Comparison of ENCODE assay signal across 8 mouse cellular contexts in the genomic region with DNA sequence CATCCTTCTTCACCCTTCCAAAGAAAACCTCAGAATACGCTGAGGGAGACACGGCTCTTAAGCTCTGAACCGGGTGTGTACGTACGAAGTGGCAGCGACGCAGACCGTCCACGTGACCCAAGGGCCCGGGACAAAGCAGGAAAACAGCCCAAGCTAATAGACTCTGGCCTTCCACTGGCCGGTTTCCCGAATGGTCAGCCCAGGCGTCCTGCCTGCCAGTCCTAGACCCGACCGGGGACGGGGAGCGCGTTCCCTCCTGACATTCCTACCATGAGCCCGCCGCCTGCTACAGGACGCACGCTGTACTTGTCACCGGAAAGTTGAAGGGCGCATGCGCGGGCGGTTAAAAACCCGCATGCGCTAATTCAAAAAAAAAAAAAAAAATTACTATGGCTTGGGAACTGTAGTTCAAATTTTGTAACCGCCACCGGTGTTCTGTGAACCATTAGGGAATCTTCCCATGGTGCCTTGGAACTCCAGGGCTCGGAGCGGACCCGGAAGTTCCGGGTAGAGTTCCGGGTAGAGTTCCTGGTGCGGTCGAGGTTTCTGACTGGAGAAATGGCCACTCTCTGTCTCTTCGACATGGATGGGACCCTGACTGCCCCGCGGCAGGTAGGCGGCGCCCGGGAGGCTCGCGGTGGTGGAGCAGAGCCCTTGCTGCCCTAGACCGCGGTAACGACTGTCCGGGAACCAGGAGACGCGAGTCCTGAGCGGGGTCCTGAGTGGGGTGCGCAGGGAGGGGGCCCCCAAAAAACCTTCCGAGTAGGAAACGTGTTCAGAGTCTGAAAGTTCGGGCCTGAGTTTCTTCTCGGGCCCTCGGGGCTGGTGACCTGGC. TPM values are rescaled to one million over a fixed set of nuclear protein-coding genes. Genes with fewer than 3 reads are reported as not detected.
DNase-seq lines count a peak whose midpoint lies in the region; ATAC-seq and TF ChIP-seq lines count a peak whose summit lies in the region.

TSS of gene Pmm2 (plus strand) at position 458 of the 835 bp plus-strand sequence.
TSS of gene Tmem186 (minus strand) at position 496 of the 835 bp plus-strand sequence.

- in situ Hi-C loops in CH12.LX (cut with MboI; ENCODE audit: low pct_ligation_motif_present, low pct_unique_long_range_greater_than_20kb, low sequenced_read_pairs) = no loop called here

- peak within 1 kb of the TSS; percentile 81 for H3K27ac ChIP-seq in CH12.LX (ENCODE audit: insufficient read depth, low read depth)
- H3K27ac ChIP-seq in forebrain, embryonic 11.5 days (ENCODE audit: low read depth, low read length) = peak within 1 kb of the TSS; percentile 71
- peak within 1 kb of the TSS; percentile 93 for H3K27ac ChIP-seq in heart, embryonic 16.5 days (ENCODE audit: low read length)
- H3K27ac ChIP-seq in liver, embryonic 15.5 days (replicated peaks) = peak within 1 kb of the TSS; percentile 95
- H3K27ac ChIP-seq in neural tube, embryonic 12.5 days = peak within 1 kb of the TSS; percentile 58

- dilution Hi-C loops in CH12.LX (cut with MboI; ENCODE audit: extremely low pct_ligation_motif_present, extremely low pct_unique_long_range_greater_than_20kb, low sequenced_read_pairs) = no loop called here

- H3K4me3 ChIP-seq in CH12.LX (replicated peaks in 1 of 3; ENCODE audit: low read depth in 2 of 3, low read length in 2 of 3, poor library complexity in 1 of 3) = peak within 1 kb of the TSS; percentile 76 to 85 (median 83)
- peak within 1 kb of the TSS; percentile 65 for H3K4me3 ChIP-seq in forebrain, embryonic 11.5 days (ENCODE audit: low read depth, low read length)
- peak within 1 kb of the TSS; percentile 90 for H3K4me3 ChIP-seq in heart, embryonic 16.5 days (ENCODE audit: low read length)
- peak within 1 kb of the TSS; percentile 76 for H3K4me3 ChIP-seq in liver, embryonic 15.5 days (replicated peaks)
- peak within 1 kb of the TSS; percentile 60 for H3K4me3 ChIP-seq in neural tube, embryonic 12.5 days

- peaks cover 31 to 69% of the 10 kb centered on the region in 2 experiments for H3K36me3 ChIP-seq in CH12.LX (replicated peaks in 1 of 2; ENCODE audit: control insufficient read depth in 1 of 2, insufficient read depth in 1 of 2, low read length in 1 of 2)
- H3K36me3 ChIP-seq in forebrain, embryonic 11.5 days (ENCODE audit: control insufficient read depth, insufficient read depth, low read length) = no peaks in the 10 kb centered on the region; the same call in 1 of the 2 replicates
- H3K36me3 ChIP-seq in heart, embryonic 16.5 days (ENCODE audit: control insufficient read depth, insufficient read depth) = peaks cover 15% of the 10 kb centered on the region
- peaks cover 43% of the 10 kb centered on the region for H3K36me3 ChIP-seq in liver, embryonic 15.5 days (replicated peaks)
- peaks cover 13% of the 10 kb centered on the region for H3K36me3 ChIP-seq in neural tube, embryonic 12.5 days

- peak; percentile 84 for TF ChIP-seq POLR2A in CH12.LX (IDR thresholded peaks at IDR 0.05; ENCODE audit: low read depth, low read length)

- peak within 1 kb of the TSS; percentile 93 for H3K9ac ChIP-seq in CH12.LX (ENCODE audit: insufficient read depth, low read depth)
- peak within 1 kb of the TSS; percentile 88 for H3K9ac ChIP-seq in forebrain, embryonic 11.5 days (ENCODE audit: low read length)
- H3K9ac ChIP-seq in heart, embryonic 16.5 days (ENCODE audit: low read length) = peak within 1 kb of the TSS; percentile 91
- peak within 1 kb of the TSS; percentile 86 for H3K9ac ChIP-seq in liver, embryonic 15.5 days
- H3K9ac ChIP-seq in neural tube, embryonic 12.5 days = peak within 1 kb of the TSS; percentile 67

- peaks cover 55% of the 10 kb centered on the region for H3K79me2 ChIP-seq in CH12.LX (replicated peaks; ENCODE audit: control insufficient read depth, extremely low read depth, insufficient read depth, poor library complexity, severe bottlenecking)

- DNase-seq in CH12.LX (ENCODE audit: extremely low read depth) = peak; percentile 95
- peak; percentile 84 for DNase-seq in c-Kit-positive CD71-positive TER-119-negative erythroid progenitor cells, embryonic 14.5 days (ENCODE audit: low read depth)
- peak; percentile 89 for DNase-seq in forebrain, embryonic 11.5 days (ENCODE audit: low spot score)
- peak; percentile 89 to 93 for DNase-seq in kidney, postnatal 36 days
- peak; percentile 97 for DNase-seq in telencephalon, adult 2 months (ENCODE audit: low read depth, low spot score)

- TF ChIP-seq EP300 in CH12.LX (IDR thresholded peaks at IDR 0.05; ENCODE audit: low read length) = no peak

- TF ChIP-seq RAD21 in CH12.LX (IDR thresholded peaks at IDR 0.05; ENCODE audit: low read depth, low read length) = no peak

- no peaks in the 10 kb centered on the region for H3K27me3 ChIP-seq in CH12.LX (replicated peaks)
- no peaks in the 10 kb centered on the region for H3K27me3 ChIP-seq in forebrain, embryonic 11.5 days (ENCODE audit: control insufficient read depth, insufficient read depth, low read length)
- H3K27me3 ChIP-seq in heart, embryonic 16.5 days (ENCODE audit: control insufficient read depth, insufficient read depth, low read length) = no peaks in the 10 kb centered on the region
- no peaks in the 10 kb centered on the region for H3K27me3 ChIP-seq in liver, embryonic 15.5 days
- no peaks in the 10 kb centered on the region for H3K27me3 ChIP-seq in neural tube, embryonic 12.5 days (replicated peaks)

- no peaks in the 10 kb centered on the region for H3K9me3 ChIP-seq in CH12.LX (replicated peaks; ENCODE audit: low read length)
- no peaks in the 10 kb centered on the region for H3K9me3 ChIP-seq in forebrain, embryonic 11.5 days (ENCODE audit: control insufficient read depth, low read length)
- H3K9me3 ChIP-seq in heart, embryonic 16.5 days (replicated peaks; ENCODE audit: control insufficient read depth, low read length) = no peaks in the 10 kb centered on the region
- no peaks in the 10 kb centered on the region for H3K9me3 ChIP-seq in liver, embryonic 15.5 days (replicated peaks)
- H3K9me3 ChIP-seq in neural tube, embryonic 12.5 days = no peaks in the 10 kb centered on the region

- peak in 1 of 2 experiments; percentile 13; a peak in 1 of 4 replicates for TF ChIP-seq CTCF in CH12.LX (conservative IDR thresholded peaks at IDR 0.05 in 1 of 2, IDR thresholded peaks at IDR 0.05 in 1 of 2; ENCODE audit: low read depth in 2 of 2, low read length in 2 of 2)

- H3K4me1 ChIP-seq in CH12.LX (ENCODE audit: control insufficient read depth in 1 of 2, insufficient read depth in 2 of 2) = peaks cover 10 to 46% of the 10 kb centered on the region in 2 experiments
- H3K4me1 ChIP-seq in forebrain, embryonic 11.5 days (replicated peaks; ENCODE audit: control insufficient read depth, insufficient read depth, low read length) = peaks cover 11% of the 10 kb centered on the region; the same call in 1 of the 2 replicates
- H3K4me1 ChIP-seq in heart, embryonic 16.5 days (ENCODE audit: control insufficient read depth, insufficient read depth, low read length) = peaks cover 25% of the 10 kb centered on the region
- peaks cover 52% of the 10 kb centered on the region for H3K4me1 ChIP-seq in liver, embryonic 15.5 days (replicated peaks)
- peaks cover 18% of the 10 kb centered on the region for H3K4me1 ChIP-seq in neural tube, embryonic 12.5 days

- under 1% methylated on average over 59 of the region's 59 CpGs for WGBS in forebrain, embryonic 11.5 days
- WGBS in heart, embryonic 16.5 days = under 1% methylated on average over 59 of the region's 59 CpGs
- WGBS in liver, embryonic 15.5 days (ENCODE audit: insufficient replicate concordance) = under 1% methylated on average over 59 of the region's 59 CpGs
- WGBS in neural tube, embryonic 12.5 days = under 1% methylated on average over 59 of the region's 59 CpGs

- H3K4me2 ChIP-seq in CH12.LX (ENCODE audit: insufficient read depth, low read depth, poor library complexity, severe bottlenecking) = peak within 1 kb of the TSS; percentile 77
- peak within 1 kb of the TSS; percentile 77 for H3K4me2 ChIP-seq in forebrain, embryonic 11.5 days (ENCODE audit: low read depth, low read length, severe bottlenecking)
- H3K4me2 ChIP-seq in heart, embryonic 16.5 days (ENCODE audit: low read depth, low read length) = peak within 1 kb of the TSS; percentile 85
- peak within 1 kb of the TSS; percentile 87 for H3K4me2 ChIP-seq in liver, embryonic 15.5 days
- H3K4me2 ChIP-seq in neural tube, embryonic 12.5 days (replicated peaks) = peak within 1 kb of the TSS; percentile 90

- peak; percentile 90 for ATAC-seq in forebrain, embryonic 11.5 days (replicated peaks; ENCODE audit: low FRiP score)
- ATAC-seq in heart, embryonic 16.5 days (replicated peaks; ENCODE audit: extremely low read depth, insufficient read depth, low FRiP score) = peak; percentile 88
- peak; percentile 81 for ATAC-seq in liver, embryonic 15.5 days (ENCODE audit: insufficient read depth)
- peak; percentile 86 for ATAC-seq in neural tube, embryonic 12.5 days (ENCODE audit: low FRiP score, low read depth)

TF ChIP-seq in CH12.LX, 34 proteins besides CTCF, POLR2A, EP300 and RAD21 (continues in another document):
- TF ChIP-seq JUND (conservative IDR thresholded peaks at IDR 0.05; ENCODE audit: low read depth, low read length) (no peak; the same call in 1 of the 2 replicates), KAT2A (IDR thresholded peaks at IDR 0.05; ENCODE audit: insufficient replicate concordance, low read length) (0 out of 2 replicates have a peak, but pooled peaks have one; percentile 49), ZKSCAN1 (IDR thresholded peaks at IDR 0.05; ENCODE audit: borderline replicate concordance, low read depth, low read length) (no peak), USF1 (IDR thresholded peaks at IDR 0.05; ENCODE audit: low read depth, low read length) (peak; percentile 90), E2F4 (IDR thresholded peaks at IDR 0.05; ENCODE audit: insufficient replicate concordance, low read depth, low read length) (0 out of 2 replicates have a peak, but pooled peaks have one; percentile 76)

RNA-seq across cellular contexts. Expression of gene Pmm2, which starts in this region (rescaled TPM):
- 33.1 and 44.7 TPM in 2 replicates for total RNA-seq in CH12.LX (2012; rRNA removed)
- total RNA-seq in CH12.LX (2014; rRNA removed) = 40.6 and 42.1 TPM in 2 replicates
- polyA plus RNA-seq in CH12.LX (2012; ENCODE audit: insufficient read length, low read depth) = 69.4 and 71.2 TPM in 2 replicates
- 43.8 and 44.8 TPM in 2 replicates for polyA plus RNA-seq in forebrain, embryonic 11.5 days (2014; fragmentation: Nextera tagmentation; extraction: Ambion mirVana)
- polyA plus RNA-seq in heart, embryonic 16.5 days (2015; fragmentation: Nextera tagmentation; extraction: Ambion mirVana) = 42.2 and 43.9 TPM in 2 replicates
- 30.4 and 31.5 TPM in 2 replicates for polyA plus RNA-seq in liver, embryonic 15.5 days (2015; fragmentation: Nextera tagmentation; extraction: Ambion mirVana)
- polyA plus RNA-seq in neural tube, embryonic 12.5 days (2016; fragmentation: Nextera tagmentation; extraction: Ambion mirVana) = 47.3 and 49.3 TPM in 2 replicates

RNA-seq across cellular contexts. Expression of gene Tmem186, which starts in this region (rescaled TPM):
- 22.2 and 25.6 TPM in 2 replicates for total RNA-seq in CH12.LX (2012; rRNA removed)
- 21.5 and 21.9 TPM in 2 replicates for total RNA-seq in CH12.LX (2014; rRNA removed)
- 18.1 and 19.7 TPM in 2 replicates for polyA plus RNA-seq in CH12.LX (2012; ENCODE audit: insufficient read length, low read depth)
- polyA plus RNA-seq in forebrain, embryonic 11.5 days (2014; fragmentation: Nextera tagmentation; extraction: Ambion mirVana) = 19.9 and 20.8 TPM in 2 replicates
- polyA plus RNA-seq in heart, embryonic 16.5 days (2015; fragmentation: Nextera tagmentation; extraction: Ambion mirVana) = 19.5 and 19.7 TPM in 2 replicates
- 8.9 and 9.8 TPM in 2 replicates for polyA plus RNA-seq in liver, embryonic 15.5 days (2015; fragmentation: Nextera tagmentation; extraction: Ambion mirVana)
- 22.7 and 24.2 TPM in 2 replicates for polyA plus RNA-seq in neural tube, embryonic 12.5 days (2016; fragmentation: Nextera tagmentation; extraction: Ambion mirVana)

Comparison
In these comparisons a context has a peak if more than half of its experiments do, and no peak if none do; other contexts are left out.
1. Peak in every context shown above with its lines: DNase-seq, ATAC-seq, H3K4me3 ChIP-seq and H3K27ac ChIP-seq.